Mouse (Mus musculus) hindlimb bud, embryonic 11.5 days (tissue): ENCODE data around the gene Lmbr1l.

Experiments
- DNase-seq: peaks from one replicate; pipeline ENCODE4 v3.0.0-alpha.2; 2012; ENCODE audit warnings: low read depth, low spot score; ENCODE audit errors: extremely low spot score

Lmbr1l gene

DNA sequence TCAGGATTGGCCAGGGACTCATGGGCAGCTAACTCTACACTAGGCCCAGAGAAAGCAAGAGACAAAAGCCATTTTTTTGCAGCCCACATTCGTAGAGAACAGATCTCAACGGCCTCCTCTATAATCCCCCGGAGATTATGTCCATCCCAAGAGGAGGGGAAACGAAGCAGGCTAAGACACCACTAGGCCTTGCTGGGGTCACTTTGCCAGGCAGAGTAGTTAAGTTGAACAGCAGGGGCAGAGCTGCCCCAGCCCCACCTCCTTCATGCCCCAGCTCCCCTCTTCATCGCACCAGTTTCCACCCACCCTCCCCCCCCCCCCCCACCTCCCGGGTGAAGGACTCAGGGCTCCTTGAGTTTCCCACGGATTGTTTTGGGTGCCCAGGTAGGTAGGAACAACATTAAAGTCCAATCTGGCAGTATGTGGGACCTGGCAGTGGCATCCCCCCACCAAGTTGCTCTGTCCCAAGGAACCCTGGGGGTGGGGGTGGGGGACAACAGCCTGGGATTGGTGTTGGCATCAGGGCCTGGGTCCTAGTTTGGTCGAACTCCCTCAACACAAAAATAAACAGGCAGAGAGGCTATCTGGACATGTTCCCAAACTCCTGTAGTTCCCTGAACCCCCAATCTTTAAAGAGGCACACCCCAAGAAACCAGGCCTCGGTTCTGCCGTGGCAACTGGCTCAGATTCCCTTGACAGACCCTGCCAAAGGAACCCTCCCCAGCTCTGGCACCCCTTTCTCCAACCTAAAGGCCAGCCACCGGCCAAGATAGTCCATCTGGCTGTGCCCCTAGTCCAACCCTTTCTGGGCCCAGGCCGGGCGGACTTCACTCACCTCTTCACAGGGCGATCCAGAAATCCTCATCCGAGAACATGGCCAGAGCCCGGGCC is 47.6 kb downstream of the Lmbr1l start:
- no peak for DNase-seq

DNA sequence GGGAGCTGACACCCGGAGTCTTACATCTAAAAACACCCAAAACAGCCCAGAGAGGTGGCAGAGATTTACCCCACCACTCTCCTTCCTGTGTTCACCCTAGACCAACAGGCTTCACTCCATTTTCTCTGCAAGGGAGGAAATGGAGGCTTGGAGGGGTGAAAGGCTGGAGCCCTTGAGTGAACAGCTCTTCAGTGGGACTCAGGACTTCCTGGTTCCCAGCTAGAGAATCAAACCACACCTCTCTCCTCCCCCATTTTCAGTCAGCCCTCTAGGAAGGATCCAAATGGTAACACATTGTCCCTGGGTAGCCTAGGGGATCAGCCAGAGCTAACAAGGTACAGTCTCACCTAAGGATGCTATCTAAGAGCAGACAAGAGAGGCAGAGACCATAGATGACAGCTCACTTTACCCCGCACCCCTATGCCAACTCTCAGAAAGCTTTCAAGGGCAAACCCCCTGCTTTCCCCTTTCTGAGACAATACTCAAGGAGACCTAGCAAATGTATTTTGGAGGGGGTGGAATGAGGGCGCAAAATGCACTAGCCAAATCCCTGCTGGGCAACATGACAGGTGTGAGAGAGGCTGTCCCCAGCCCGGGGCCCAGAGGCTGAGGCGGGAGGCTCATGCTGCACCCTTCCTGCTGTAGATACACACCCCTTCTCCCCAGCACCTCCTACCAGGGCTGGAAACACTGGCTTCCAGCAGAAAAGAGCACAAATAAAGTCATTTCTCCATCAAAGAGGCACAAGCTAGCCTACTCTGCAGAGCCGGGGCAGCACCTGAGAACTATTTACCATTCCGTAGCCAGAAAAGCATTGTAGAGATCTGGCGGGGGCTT is 48.5 kb downstream of the Lmbr1l start:
- no peak for DNase-seq

DNA sequence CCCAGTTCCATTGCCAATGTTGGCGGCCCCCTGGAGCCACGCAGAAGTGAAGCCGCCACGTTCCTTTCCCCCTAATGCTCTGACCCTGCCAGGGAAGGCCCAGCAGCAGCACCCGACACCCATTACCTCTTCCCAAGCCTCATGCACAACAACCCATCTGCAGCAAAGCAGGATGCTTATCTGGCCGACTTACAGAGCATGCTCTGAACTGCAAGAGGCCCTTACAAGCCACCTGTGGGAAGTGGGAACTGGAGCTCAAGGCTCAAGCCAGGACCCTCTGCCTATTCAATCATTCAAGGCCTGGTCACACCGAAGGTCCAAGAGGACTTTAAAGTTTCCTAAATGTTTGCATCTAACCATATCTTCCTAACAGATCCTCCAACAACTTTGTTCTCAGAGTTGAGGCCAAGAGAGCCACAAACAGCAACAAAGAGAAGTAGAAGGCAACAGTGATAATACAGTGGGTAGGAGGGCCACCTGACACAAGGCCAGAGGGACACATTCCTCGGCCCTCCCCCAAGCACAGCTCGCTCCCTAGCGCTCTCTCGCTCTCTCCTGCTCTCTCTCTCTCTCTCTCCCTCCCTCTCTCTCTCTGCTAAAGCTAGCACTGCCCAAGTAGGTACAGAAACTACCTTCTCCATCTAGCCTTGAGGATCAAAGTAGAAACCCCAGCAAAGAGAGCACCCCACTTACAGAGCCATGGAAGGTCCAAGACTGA is 49.5 kb downstream of the Lmbr1l start:
- no peak for DNase-seq

DNA sequence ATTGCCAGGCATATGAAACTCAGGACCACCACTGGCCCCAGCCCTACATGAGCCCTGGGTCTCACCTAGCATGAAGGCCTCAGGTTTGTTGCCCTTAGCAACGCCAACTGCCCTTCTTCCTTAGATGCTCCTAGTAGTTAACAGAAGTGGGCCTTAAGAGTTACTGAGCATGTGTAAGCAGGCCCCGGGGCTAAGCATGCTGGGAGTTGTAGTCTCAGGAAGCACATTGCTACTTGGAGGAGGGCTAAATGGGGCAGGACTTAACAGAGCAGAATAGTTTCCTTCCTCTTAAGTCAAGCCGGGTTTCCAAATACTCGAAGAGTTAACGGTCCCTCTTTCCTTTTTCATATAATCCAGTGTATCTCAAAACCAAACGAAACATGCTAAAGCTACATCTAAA is 50.7 kb downstream of the Lmbr1l start:
- DNase-seq, result no peak

GRCm38 (mm10) chr15:98866501-98866900 is 51.5 kb downstream of the Lmbr1l start:
- DNase-seq, result no peak

GRCm38 (mm10) chr15:98865771-98866170 is 52.3 kb downstream of the Lmbr1l start:
- DNase-seq, result no peak

DNA sequence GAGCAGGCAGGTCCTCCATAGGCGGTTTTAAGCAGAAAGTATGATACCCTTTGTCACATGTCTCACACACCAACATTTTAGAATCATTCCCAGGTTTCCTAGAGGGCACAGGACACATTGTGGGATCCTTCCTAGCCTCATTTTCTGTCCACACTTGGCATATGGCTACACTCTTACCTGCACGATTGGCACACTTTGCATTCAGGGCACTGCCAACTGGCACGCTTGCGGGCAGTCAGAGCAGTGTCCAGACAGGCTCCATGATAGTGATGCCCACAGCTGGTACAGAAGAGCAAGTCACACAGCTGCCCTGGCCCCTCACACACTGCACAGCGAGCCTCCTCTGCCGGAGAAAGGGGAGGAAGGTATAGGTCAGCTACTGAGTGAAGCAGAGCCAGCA is 53.1 kb downstream of the Lmbr1l start:
- no peak for DNase-seq

DNA sequence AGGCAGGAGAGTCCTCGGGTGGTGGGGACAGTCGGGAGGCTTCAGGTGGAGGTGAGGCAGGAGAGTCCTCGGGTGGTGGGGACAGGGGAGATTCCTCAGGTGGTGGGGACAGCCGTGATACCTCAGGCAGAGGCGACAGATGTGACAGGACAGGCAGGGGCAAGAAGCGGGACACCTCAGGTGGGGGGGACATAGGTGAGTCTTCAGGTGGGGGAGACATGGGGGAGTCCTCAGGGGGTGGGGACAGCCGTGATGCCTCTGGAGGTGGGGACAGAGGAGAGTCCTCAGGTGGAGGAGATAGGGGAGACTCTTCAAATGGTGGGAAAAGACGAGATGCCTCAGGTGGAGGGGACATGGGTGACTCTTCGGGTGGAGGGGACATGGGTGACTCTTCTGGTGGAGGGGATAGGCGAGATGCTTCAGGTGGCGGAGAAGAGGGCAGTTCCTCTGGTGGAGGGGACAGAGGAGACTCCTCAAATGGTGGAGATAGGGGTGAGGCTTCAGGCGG is 54.5 kb downstream of the Lmbr1l start:
- DNase-seq, result no peak

- no peak for DNase-seq
Observed at GRCm38 (mm10) chr15:98861701-98862410, 56.2 kb downstream of the Lmbr1l start.

DNA sequence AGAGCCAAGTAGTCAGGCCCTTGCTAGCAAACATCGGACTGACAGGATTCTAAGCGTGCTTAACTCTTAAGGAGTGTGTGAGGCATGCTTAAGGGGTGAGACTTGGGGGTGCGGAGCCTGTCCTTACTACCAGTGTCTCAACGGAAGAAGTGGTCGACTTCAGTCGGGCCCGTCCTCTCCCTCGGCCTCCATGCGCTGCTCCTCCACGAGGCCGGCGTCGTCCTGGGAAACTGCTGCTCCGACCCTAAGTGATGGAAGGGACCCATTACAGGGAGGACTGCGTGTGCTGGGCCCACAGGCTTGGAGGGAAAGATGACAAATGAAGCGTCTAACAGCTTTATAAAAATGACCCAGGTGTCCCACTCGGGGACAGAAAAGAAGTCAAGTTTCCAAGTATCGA is 57.1 kb downstream of the Lmbr1l start:
- DNase-seq, result no peak

GRCm38 (mm10) chr15:98859319-98860043 is 58.5 kb downstream of the Lmbr1l start:
- no peak for DNase-seq

- DNase-seq, result no peak
Observed at GRCm38 (mm10) chr15:98854214-98854613, 63.8 kb downstream of the Lmbr1l start.
